Mouse (Mus musculus) olfactory bulb, adult 2 months (tissue): ENCODE results near the gene Gm26657. TPM values are rescaled to one million over a fixed set of nuclear protein-coding genes. Genes with fewer than 3 reads are reported as not detected.

Experiments
- H3K27ac ChIP-seq: fragments of 200-500 bp; 2 replicates; pipeline ENCODE4 v1.5.1; 2012; ENCODE audit warnings: low read depth, low read length; ENCODE audit not compliant: insufficient read depth
- H3K4me1 ChIP-seq: fragments of 200-500 bp; 2 replicates; pipeline ENCODE4 v1.6.1; 2012; ENCODE audit warnings: low read length; ENCODE audit not compliant: control insufficient read depth, insufficient read depth
- H3K4me3 ChIP-seq: fragments of 200-500 bp; 2 replicates; pipeline ENCODE4 v1.5.1; 2012; ENCODE audit warnings: mild to moderate bottlenecking, low read depth, low read length, moderate library complexity; ENCODE audit not compliant: insufficient read depth
- CTCF ChIP-seq: fragments of 200-500 bp; IDR thresholded peaks from 2 replicates; pipeline ENCODE4 v1.5.1; 2012; ENCODE audit warnings: low read depth, mild to moderate bottlenecking, low read length, moderate library complexity; ENCODE audit not compliant: insufficient read depth
- POLR2A ChIP-seq: fragments of 200-500 bp; IDR thresholded peaks from 2 replicates; pipeline ENCODE4 v1.6.1; 2012; ENCODE audit warnings: mild to moderate bottlenecking, low read depth, low read length, moderate library complexity; ENCODE audit not compliant: insufficient read depth
- WGBS: fragments of 180-500 bp; shearing (Covaris S2); methylation state at CpG from one replicate; pipeline ENCODE4 v1.1.7; 2018; 5-methylcytosine and 5-hydroxymethylcytosine counted together
- polyA plus RNA-seq: library from polyadenylated mRNA; stranded (reverse); fragments of >200 nt; gene quantifications from 2 replicates; pipeline ENCODE4 v1.2.4, GENCODE M21; 2012; ENCODE audit warnings: low replicate concordance; ENCODE audit not compliant: missing spikeins, insufficient read depth, insufficient read length

Gm26657 gene
- polyA plus RNA-seq, 1 experiment = not detected

- Histone ChIP-seq H3K4me3 (no peak overlapping the region), H3K27ac (no peak overlapping the region), H3K4me1 (no peaks in the 10 kb centered on the region; the same call in 1 of the 2 replicates)
- 77% methylated on average over 9 of the region's 9 CpGs for WGBS
- TF ChIP-seq POLR2A (no peak), CTCF (no peak)
Measured at GRCm38 (mm10) chr4:56720403-56720802, 19.5 kb upstream of the Gm26657 start.

GRCm38 (mm10) chr4:56721469-56721868 lies 18.4 kb upstream of the Gm26657 start:
- no peak overlapping the region for H3K4me3 ChIP-seq
- 48% methylated on average over 3 of the region's 3 CpGs for WGBS
- TF ChIP-seq CTCF (no peak), POLR2A (no peak)
- H3K4me1 ChIP-seq = no peaks in the 10 kb centered on the region; the same call in 1 of the 2 replicates
- no peak overlapping the region for H3K27ac ChIP-seq

- Histone ChIP-seq H3K27ac (no peak overlapping the region), H3K4me1 (no peaks in the 10 kb centered on the region; the same call in 1 of the 2 replicates), H3K4me3 (no peak overlapping the region)
- no peak for TF ChIP-seq POLR2A
- no peak for TF ChIP-seq CTCF
- WGBS = 46% methylated on average over 6 of the region's 6 CpGs
Measured at GRCm38 (mm10) chr4:56722346-56722745, 17.5 kb upstream of the Gm26657 start.

GRCm38 (mm10) chr4:56723237-56723636 lies 16.6 kb upstream of the Gm26657 start:
- TF ChIP-seq CTCF = no peak
- TF ChIP-seq POLR2A = no peak
- WGBS = 96% methylated on average over 6 of the region's 6 CpGs
- H3K4me1 ChIP-seq = no peaks in the 10 kb centered on the region; the same call in 1 of the 2 replicates
- H3K27ac ChIP-seq = no peak overlapping the region
- H3K4me3 ChIP-seq = no peak overlapping the region

GRCm38 (mm10) chr4:56725839-56726238 lies 14.0 kb upstream of the Gm26657 start:
- Histone ChIP-seq H3K27ac (no peak overlapping the region), H3K4me3 (no peak overlapping the region), H3K4me1 (no peaks in the 10 kb centered on the region; the same call in 1 of the 2 replicates)
- no peak for TF ChIP-seq CTCF
- TF ChIP-seq POLR2A = no peak
- WGBS = 59% methylated on average over 8 of the region's 8 CpGs

- TF ChIP-seq CTCF (no peak), POLR2A (no peak)
- 96% methylated on average over 20 of the region's 20 CpGs for WGBS
- H3K4me1 ChIP-seq = peaks cover 3% of the 10 kb centered on the region; the same call in 1 of the 2 replicates
Measured at GRCm38 (mm10) chr4:56740611-56741010, 741 bp downstream of the Gm26657 start.

GRCm38 (mm10) chr4:56741041-56741493 lies 1.2 kb downstream of the Gm26657 start, which contains the start of gene Actl7b:
Gene Actl7b, minus strand, starts transcription at chr4:56741443.
- 93% methylated on average over 13 of the region's 13 CpGs for WGBS
- TF ChIP-seq CTCF (no peak), POLR2A (no peak)
- H3K27ac ChIP-seq = no peak within 1 kb of the TSS
- H3K4me1 ChIP-seq = peaks cover 3% of the 10 kb centered on the region; the same call in 1 of the 2 replicates
- no peak within 1 kb of the TSS for H3K4me3 ChIP-seq

More at GRCm38 (mm10) chr4:56740611-56741010, 741 bp downstream of the Gm26657 start:
- H3K4me3 ChIP-seq = no peak overlapping the region
- no peak overlapping the region for H3K27ac ChIP-seq

GRCm38 (mm10) chr4:56742698-56743097 lies 2.8 kb downstream of the Gm26657 start:
- WGBS = 88% methylated on average over 4 of the region's 4 CpGs
- no peak overlapping the region for H3K27ac ChIP-seq
- H3K4me3 ChIP-seq = no peak overlapping the region
- no peak for TF ChIP-seq CTCF
- TF ChIP-seq POLR2A = no peak
- H3K4me1 ChIP-seq = peaks cover 3% of the 10 kb centered on the region; the same call in 1 of the 2 replicates

- Histone ChIP-seq H3K4me3 (no peak within 1 kb of the TSS), H3K27ac (no peak within 1 kb of the TSS), H3K4me1 (peaks cover 3% of the 10 kb centered on the region; the same call in 1 of the 2 replicates)
- WGBS = 96% methylated on average over 21 of the region's 21 CpGs
- TF ChIP-seq CTCF = no peak
- TF ChIP-seq POLR2A = no peak
Measured at GRCm38 (mm10) chr4:56743363-56744195, 3.7 kb downstream of the Gm26657 start, which contains the start of gene Actl7a. Gene Actl7a, plus strand, starts transcription at chr4:56743413.
